Comparison of ENCODE assay signal across 9 mouse cellular contexts in the genomic region with DNA sequence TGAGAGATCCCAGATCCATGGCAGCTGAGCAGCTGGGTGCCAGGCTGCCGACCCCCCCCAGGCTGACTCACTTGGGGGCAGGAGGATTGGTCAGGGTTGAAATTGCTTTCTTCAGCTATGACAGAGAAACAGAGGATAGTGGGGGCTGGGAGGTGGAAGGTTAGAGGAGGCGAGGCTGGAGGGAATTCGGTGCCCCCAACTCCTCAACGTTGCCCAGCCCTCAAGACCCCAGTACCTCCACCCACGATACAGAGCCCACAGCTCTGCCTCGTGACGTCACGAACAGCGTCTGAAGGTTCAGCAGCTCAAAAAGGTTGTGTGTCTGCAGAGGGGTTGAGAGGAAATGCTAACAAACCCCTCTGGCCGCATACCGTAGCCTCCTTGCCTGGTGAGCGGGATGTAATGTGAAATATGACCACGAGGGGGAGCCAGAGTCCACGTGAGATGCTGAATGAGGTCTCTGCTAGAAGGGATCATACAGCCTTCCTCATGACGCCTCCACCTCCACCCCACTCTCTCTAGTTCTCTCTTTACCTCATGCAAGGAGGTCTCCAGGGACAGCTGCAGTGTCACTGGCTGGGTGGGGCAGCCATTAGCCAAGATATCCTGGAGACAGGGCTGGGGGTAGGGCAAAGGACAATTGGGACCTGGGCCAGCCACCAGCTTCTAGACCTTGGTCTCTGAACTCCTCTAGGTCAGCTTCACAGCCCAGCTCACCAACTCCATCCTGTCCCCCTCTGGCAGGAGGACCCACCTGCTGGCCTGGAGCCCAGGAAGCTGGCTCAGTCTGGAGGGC. TPM values are rescaled to one million over a fixed set of nuclear protein-coding genes. Genes with fewer than 3 reads are reported as not detected.
DNase-seq lines count a peak whose midpoint lies in the region; ATAC-seq and TF ChIP-seq lines count a peak whose summit lies in the region.
"Had no signal": no experiment of that assay in that cellular context is flagged by ENCODE, and none has a peak within 500 bp of the region (broad histone marks: within the 10 kb centered on the region; RNA-seq: fewer than 3 reads in every experiment).

No protein-coding gene starts in this region.

- no peak for TF ChIP-seq EP300 in liver, postnatal 0 days (IDR thresholded peaks at IDR 0.05; ENCODE audit: low read depth)

- peak; percentile 88 for ATAC-seq in forebrain, embryonic 14.5 days
- ATAC-seq in liver, postnatal 0 days, result peak; percentile 78
- ATAC-seq in neural tube, embryonic 15.5 days (ENCODE audit: low FRiP score), result peak; percentile 87

- intact Hi-C loops in heart, postnatal 14 days (cut with DNase I), result loop anchor here (1.0 to 2.0 kb wide), 3 partner anchors 26 to 171 kb away; no protein-coding TSS in a partner anchor

- DNase-seq in CD8-positive naive resting alpha-beta T cell, adult 2 months (ENCODE audit: low read depth in 2 of 2, low spot score in 2 of 2), result peak; percentile 82 to 87
- peak; percentile 31 for DNase-seq in c-Kit-positive CD71-positive TER-119-positive erythroid progenitor cells, embryonic 14.5 days (ENCODE audit: low spot score)
- peak; percentile 87 for DNase-seq in forebrain, embryonic 14.5 days (ENCODE audit: low spot score)
- peak; percentile 88 to 95 for DNase-seq in heart, postnatal 14 days
- peak; percentile 51 for DNase-seq in large intestine, adult 2 months (ENCODE audit: low read depth, low spot score)
- peak; percentile 87 for DNase-seq in liver, postnatal 0 days
- DNase-seq in testis, postnatal 10 days (ENCODE audit: low spot score), result peak; percentile 93

- no peak overlapping the region for H3K4me3 ChIP-seq in forebrain, embryonic 14.5 days (ENCODE audit: low read depth, low read length)
- no peak overlapping the region for H3K4me3 ChIP-seq in liver, postnatal 0 days (ENCODE audit: low read depth, low read length)
- peak overlapping the region; percentile 14; the same call in 1 of the 2 replicates for H3K4me3 ChIP-seq in neural tube, embryonic 15.5 days (replicated peaks)
- H3K4me3 ChIP-seq: erythroblast, embryonic 14.5 days had no signal

- peak overlapping the region; percentile 40; the same call in 1 of the 2 replicates for H3K9ac ChIP-seq in forebrain, embryonic 14.5 days (ENCODE audit: low read length)
- H3K9ac ChIP-seq in liver, postnatal 0 days (replicated peaks), result no peak overlapping the region
- peak overlapping the region; percentile 41 for H3K9ac ChIP-seq in neural tube, embryonic 15.5 days (replicated peaks)

- H3K27me3 ChIP-seq in forebrain, embryonic 14.5 days (replicated peaks; ENCODE audit: control insufficient read depth, insufficient read depth, low read length), result no peaks in the 10 kb centered on the region
- 0 out of 2 replicates have a peak, but pooled peaks cover 7% of the 10 kb centered on the region for H3K27me3 ChIP-seq in liver, postnatal 0 days (ENCODE audit: insufficient read depth, low read length)
- H3K27me3 ChIP-seq in neural tube, embryonic 15.5 days (replicated peaks), result peaks cover 5% of the 10 kb centered on the region; the same call in 1 of the 2 replicates

- 17% methylated on average over 15 of the region's 15 CpGs for WGBS in forebrain, embryonic 14.5 days
- WGBS in large intestine, adult 2 months, result 14% methylated on average over 15 of the region's 15 CpGs
- 12% methylated on average over 15 of the region's 15 CpGs for WGBS in liver, postnatal 0 days (ENCODE audit: insufficient replicate concordance)
- WGBS in neural tube, embryonic 15.5 days, result 16% methylated on average over 15 of the region's 15 CpGs

- 0 out of 2 replicates have a peak overlapping the region, but pooled peaks have one; percentile 20 for H3K4me2 ChIP-seq in forebrain, embryonic 14.5 days (ENCODE audit: low read length)
- no peak overlapping the region for H3K4me2 ChIP-seq in liver, postnatal 0 days (ENCODE audit: low read depth, low read length)
- peak overlapping the region; percentile 52 for H3K4me2 ChIP-seq in neural tube, embryonic 15.5 days

- H3K9me3 ChIP-seq in forebrain, embryonic 14.5 days (replicated peaks; ENCODE audit: control insufficient read depth, low read length), result no peaks in the 10 kb centered on the region
- no peaks in the 10 kb centered on the region for H3K9me3 ChIP-seq in liver, postnatal 0 days (ENCODE audit: low read length)
- no peaks in the 10 kb centered on the region for H3K9me3 ChIP-seq in neural tube, embryonic 15.5 days (replicated peaks)

- TF ChIP-seq CTCF in liver, postnatal 0 days (IDR thresholded peaks at IDR 0.05; ENCODE audit: low read depth), result peak; percentile 98

- H3K27ac ChIP-seq in forebrain, embryonic 14.5 days (ENCODE audit: low read depth, low read length), result no peak overlapping the region
- H3K27ac ChIP-seq in liver, postnatal 0 days (ENCODE audit: low read depth), result no peak overlapping the region
- no peak overlapping the region for H3K27ac ChIP-seq in neural tube, embryonic 15.5 days (replicated peaks)

- H3K36me3 ChIP-seq in forebrain, embryonic 14.5 days (ENCODE audit: control insufficient read depth, insufficient read depth, low read length), result no peaks in the 10 kb centered on the region
- no peaks in the 10 kb centered on the region for H3K36me3 ChIP-seq in liver, postnatal 0 days (replicated peaks; ENCODE audit: insufficient read depth, low read length)
- H3K36me3 ChIP-seq in neural tube, embryonic 15.5 days, result no peaks in the 10 kb centered on the region

- H3K4me1 ChIP-seq in forebrain, embryonic 14.5 days (ENCODE audit: control insufficient read depth, insufficient read depth, low read length), result no peaks in the 10 kb centered on the region
- no peaks in the 10 kb centered on the region for H3K4me1 ChIP-seq in liver, postnatal 0 days (ENCODE audit: insufficient read depth)
- peaks cover 4% of the 10 kb centered on the region for H3K4me1 ChIP-seq in neural tube, embryonic 15.5 days

RNA-seq across cellular contexts. Expression of a gene that starts 6.2 kb away (rescaled TPM):
- not detected in 2 replicates for polyA plus RNA-seq in forebrain, embryonic 14.5 days (2014; fragmentation: Nextera tagmentation; extraction: Ambion mirVana)
- not detected for total RNA-seq in heart, postnatal 14 days (2021)
- not detected in 2 replicates for polyA plus RNA-seq in large intestine, adult 2 months (2012; rRNA removed)
- not detected in 2 replicates for polyA plus RNA-seq in liver, postnatal 0 days (2015; fragmentation: Nextera tagmentation; extraction: Ambion mirVana)
- 0.33 TPM in 1 of 2 replicates, not detected in the other for polyA plus RNA-seq in neural tube, embryonic 15.5 days (2015; fragmentation: Nextera tagmentation; extraction: Ambion mirVana)
- polyA plus RNA-seq: erythroblast, embryonic 14.5 days had no signal

RNA-seq across cellular contexts. Expression of a gene that starts 11.1 kb away (rescaled TPM):
- polyA plus RNA-seq in forebrain, embryonic 14.5 days (2014; fragmentation: Nextera tagmentation; extraction: Ambion mirVana), result not detected in 2 replicates
- 1 to 10 TPM in 1 of 2 experiments, under 1 TPM in 1; 0.83 to 1.5 TPM for total RNA-seq in heart, postnatal 14 days (2021)
- not detected in 2 replicates for polyA plus RNA-seq in large intestine, adult 2 months (2012; rRNA removed)
- not detected in 2 replicates for polyA plus RNA-seq in liver, postnatal 0 days (2015; fragmentation: Nextera tagmentation; extraction: Ambion mirVana)
- polyA plus RNA-seq in neural tube, embryonic 15.5 days (2015; fragmentation: Nextera tagmentation; extraction: Ambion mirVana), result 0.27 TPM in 1 of 2 replicates, not detected in the other
- polyA plus RNA-seq: erythroblast, embryonic 14.5 days had no signal

RNA-seq across cellular contexts. Expression of a gene that starts 15.9 kb away (rescaled TPM):
- polyA plus RNA-seq in forebrain, embryonic 14.5 days (2014; fragmentation: Nextera tagmentation; extraction: Ambion mirVana), result not detected in 2 replicates
- total RNA-seq in heart, postnatal 14 days (2021), result 100 to 1,000 TPM; 760 to 902 TPM
- polyA plus RNA-seq in large intestine, adult 2 months (2012; rRNA removed), result 10.3 and 11.3 TPM in 2 replicates
- polyA plus RNA-seq in liver, postnatal 0 days (2015; fragmentation: Nextera tagmentation; extraction: Ambion mirVana), result 0.04 and 0.49 TPM in 2 replicates
- 0.31 and 1.0 TPM in 2 replicates for polyA plus RNA-seq in neural tube, embryonic 15.5 days (2015; fragmentation: Nextera tagmentation; extraction: Ambion mirVana)
- polyA plus RNA-seq: erythroblast, embryonic 14.5 days had no signal

RNA-seq across cellular contexts. Expression of a gene that starts 31.2 kb away (rescaled TPM):
- polyA plus RNA-seq in forebrain, embryonic 14.5 days (2014; fragmentation: Nextera tagmentation; extraction: Ambion mirVana), result 0.33 TPM in 1 of 2 replicates, not detected in the other
- under 1 TPM; 0.34 to 0.43 TPM for total RNA-seq in heart, postnatal 14 days (2021)
- polyA plus RNA-seq in large intestine, adult 2 months (2012; rRNA removed), result 0.12 and 0.55 TPM in 2 replicates
- polyA plus RNA-seq in liver, postnatal 0 days (2015; fragmentation: Nextera tagmentation; extraction: Ambion mirVana), result not detected in 2 replicates
- 0.27 and 0.58 TPM in 2 replicates for polyA plus RNA-seq in neural tube, embryonic 15.5 days (2015; fragmentation: Nextera tagmentation; extraction: Ambion mirVana)
- polyA plus RNA-seq: erythroblast, embryonic 14.5 days had no signal

RNA-seq across cellular contexts. Expression of a gene that starts 36.7 kb away (rescaled TPM):
- 10.2 and 15.8 TPM in 2 replicates for polyA plus RNA-seq in forebrain, embryonic 14.5 days (2014; fragmentation: Nextera tagmentation; extraction: Ambion mirVana)
- total RNA-seq in heart, postnatal 14 days (2021), result under 1 TPM; 0.15 to 0.65 TPM
- polyA plus RNA-seq in large intestine, adult 2 months (2012; rRNA removed), result 0.56 and 0.91 TPM in 2 replicates
- 0.53 and 0.96 TPM in 2 replicates for polyA plus RNA-seq in liver, postnatal 0 days (2015; fragmentation: Nextera tagmentation; extraction: Ambion mirVana)
- polyA plus RNA-seq in neural tube, embryonic 15.5 days (2015; fragmentation: Nextera tagmentation; extraction: Ambion mirVana), result 35.2 and 42.5 TPM in 2 replicates
- polyA plus RNA-seq: erythroblast, embryonic 14.5 days had no signal

Comparison
In these comparisons a context has a peak if more than half of its experiments do, and no peak if none do; other contexts are left out.
1. DNase-seq: peak in every context shown above with its lines; median percentile 93 in testis, postnatal 10 days; 92 in heart, postnatal 14 days; 87 in forebrain, embryonic 14.5 days; 87 in liver, postnatal 0 days; 84 in CD8-positive naive resting alpha-beta T cell, adult 2 months; 51 in large intestine, adult 2 months; 31 in c-Kit-positive CD71-positive TER-119-positive erythroid progenitor cells, embryonic 14.5 days.